Mouse (Mus musculus): ENCODE measurements around the gene Xrcc1. TPM values are rescaled to one million over a fixed set of nuclear protein-coding genes. Genes with fewer than 3 reads are reported as not detected.
A peak's percentile ranks its signal among the peaks of the same experiment; 100 is the strongest.

Xrcc1 gene
- polyA plus RNA-seq, 1 experiment from 2014 or later = 71.4 TPM

DNA sequence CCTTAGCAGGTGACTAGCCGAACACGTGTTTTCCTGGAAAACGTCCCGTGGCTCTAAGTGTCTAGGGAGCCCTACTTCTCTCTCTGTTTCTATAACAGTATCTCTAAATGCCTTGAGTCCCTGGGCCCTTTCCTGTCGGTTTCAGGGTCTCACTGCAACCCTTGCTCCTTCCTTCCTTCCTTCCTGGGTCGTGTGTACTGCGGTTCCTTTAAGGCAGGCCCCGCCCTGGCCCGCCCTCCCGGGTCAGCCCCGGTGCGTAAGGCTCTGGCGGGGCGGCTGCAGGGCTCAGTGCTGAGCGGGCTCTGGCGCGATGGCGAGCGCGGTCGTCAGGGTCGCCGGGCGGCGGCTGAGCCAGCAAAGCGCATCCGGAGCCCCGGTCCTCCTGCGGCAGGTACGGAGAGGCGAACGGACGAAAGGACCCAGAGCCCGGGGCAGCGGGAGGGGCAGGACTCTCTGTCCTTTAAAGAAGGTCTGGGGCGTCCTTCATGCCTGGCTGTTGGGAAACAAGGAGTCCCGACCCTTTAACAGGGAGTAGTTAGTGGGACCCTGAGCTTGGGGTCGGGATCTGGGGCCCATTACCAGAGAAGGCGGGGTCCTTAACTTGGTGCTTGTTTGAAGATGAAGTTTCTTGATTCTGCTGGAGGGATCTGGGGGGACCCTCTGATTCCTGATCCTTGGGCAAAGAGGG lies 47.7 kb downstream of the Xrcc1 start:
- WGBS = 3% methylated on average over 39 of the region's 39 CpGs
- ATAC-seq = peak; percentile 95
- no peaks in the 10 kb centered on the region for H3K9me3 ChIP-seq
- H3K4me1 ChIP-seq (replicated peaks) = peaks cover 25% of the 10 kb centered on the region
- H3K4me2 ChIP-seq (replicated peaks) = peak overlapping the region; percentile 63
- H3K27ac ChIP-seq = no peak overlapping the region
- no peaks in the 10 kb centered on the region for H3K36me3 ChIP-seq
- peak overlapping the region; percentile 71 for H3K9ac ChIP-seq (replicated peaks)
- H3K27me3 ChIP-seq = peaks cover 16% of the 10 kb centered on the region
- peak overlapping the region; percentile 54 for H3K4me3 ChIP-seq (replicated peaks)

DNA sequence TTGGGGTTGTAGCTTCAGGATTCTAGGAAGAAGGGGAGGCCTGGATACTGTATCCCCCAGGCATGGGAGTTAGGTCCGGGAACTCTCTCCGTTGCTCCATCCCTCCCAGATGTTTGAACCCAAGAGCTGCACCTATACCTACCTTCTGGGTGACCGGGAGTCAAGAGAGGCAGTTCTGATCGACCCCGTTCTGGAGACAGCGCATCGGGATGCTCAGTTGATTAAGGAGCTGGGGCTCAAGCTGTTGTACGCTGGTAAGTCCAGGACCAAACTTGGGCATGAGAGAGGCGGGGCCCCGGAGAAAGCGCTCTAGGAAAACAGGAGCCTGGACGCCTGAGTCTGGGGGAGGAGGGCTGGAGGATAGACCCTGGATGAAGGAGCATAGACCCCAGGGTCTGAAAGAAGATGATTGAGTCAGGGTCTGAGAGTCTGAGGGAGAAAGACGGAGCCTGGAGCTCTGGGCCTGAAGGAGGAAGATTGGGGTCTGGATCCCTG lies 48.3 kb downstream of the Xrcc1 start:
- Histone ChIP-seq H3K4me3 (replicated peaks) (peak overlapping the region; percentile 54), H3K36me3 (no peaks in the 10 kb centered on the region), H3K9me3 (no peaks in the 10 kb centered on the region), H3K27me3 (peaks cover 16% of the 10 kb centered on the region), H3K27ac (no peak overlapping the region), H3K4me2 (replicated peaks) (peak overlapping the region; percentile 63), H3K9ac (replicated peaks) (peak overlapping the region; percentile 71), H3K4me1 (replicated peaks) (peaks cover 25% of the 10 kb centered on the region)
- WGBS = under 1% methylated on average over 13 of the region's 13 CpGs
- ATAC-seq = peak; percentile 29; the same call in 1 of the 2 replicates

- H3K9me3 ChIP-seq = no peaks in the 10 kb centered on the region
- H3K4me3 ChIP-seq (replicated peaks) = no peak overlapping the region
- no peak overlapping the region for H3K9ac ChIP-seq (replicated peaks)
- peaks cover 25% of the 10 kb centered on the region for H3K4me1 ChIP-seq (replicated peaks)
- H3K27ac ChIP-seq = no peak overlapping the region
- 79% methylated on average over 2 of the region's 2 CpGs for WGBS
- H3K27me3 ChIP-seq = peaks cover 16% of the 10 kb centered on the region
- H3K36me3 ChIP-seq = no peaks in the 10 kb centered on the region
- no peak for ATAC-seq
- H3K4me2 ChIP-seq (replicated peaks) = no peak overlapping the region
Observed at GRCm38 (mm10) chr7:24595464-24595863, 49.4 kb downstream of the Xrcc1 start.

GRCm38 (mm10) chr7:24598121-24598520 lies 52.0 kb downstream of the Xrcc1 start:
- ATAC-seq = no peak
- no peaks in the 10 kb centered on the region for H3K36me3 ChIP-seq
- WGBS = 76% methylated on average over 4 of the region's 4 CpGs
- H3K4me2 ChIP-seq (replicated peaks) = no peak overlapping the region
- H3K9me3 ChIP-seq = no peaks in the 10 kb centered on the region
- H3K27me3 ChIP-seq = peaks cover 16% of the 10 kb centered on the region
- no peak overlapping the region for H3K4me3 ChIP-seq (replicated peaks)
- H3K9ac ChIP-seq (replicated peaks) = no peak overlapping the region
- H3K27ac ChIP-seq = no peak overlapping the region
- peaks cover 27% of the 10 kb centered on the region for H3K4me1 ChIP-seq (replicated peaks)

GRCm38 (mm10) chr7:24599211-24600067 lies 53.4 kb downstream of the Xrcc1 start:
- H3K9me3 ChIP-seq = no peaks in the 10 kb centered on the region
- no peak overlapping the region for H3K4me2 ChIP-seq (replicated peaks)
- peaks cover 15% of the 10 kb centered on the region for H3K4me1 ChIP-seq (replicated peaks)
- ATAC-seq = no peak
- H3K9ac ChIP-seq (replicated peaks) = no peak overlapping the region
- H3K4me3 ChIP-seq (replicated peaks) = no peak overlapping the region
- peaks cover 14% of the 10 kb centered on the region for H3K27me3 ChIP-seq
- 75% methylated on average over 15 of the region's 15 CpGs for WGBS
- no peak overlapping the region for H3K27ac ChIP-seq
- H3K36me3 ChIP-seq = no peaks in the 10 kb centered on the region

DNA sequence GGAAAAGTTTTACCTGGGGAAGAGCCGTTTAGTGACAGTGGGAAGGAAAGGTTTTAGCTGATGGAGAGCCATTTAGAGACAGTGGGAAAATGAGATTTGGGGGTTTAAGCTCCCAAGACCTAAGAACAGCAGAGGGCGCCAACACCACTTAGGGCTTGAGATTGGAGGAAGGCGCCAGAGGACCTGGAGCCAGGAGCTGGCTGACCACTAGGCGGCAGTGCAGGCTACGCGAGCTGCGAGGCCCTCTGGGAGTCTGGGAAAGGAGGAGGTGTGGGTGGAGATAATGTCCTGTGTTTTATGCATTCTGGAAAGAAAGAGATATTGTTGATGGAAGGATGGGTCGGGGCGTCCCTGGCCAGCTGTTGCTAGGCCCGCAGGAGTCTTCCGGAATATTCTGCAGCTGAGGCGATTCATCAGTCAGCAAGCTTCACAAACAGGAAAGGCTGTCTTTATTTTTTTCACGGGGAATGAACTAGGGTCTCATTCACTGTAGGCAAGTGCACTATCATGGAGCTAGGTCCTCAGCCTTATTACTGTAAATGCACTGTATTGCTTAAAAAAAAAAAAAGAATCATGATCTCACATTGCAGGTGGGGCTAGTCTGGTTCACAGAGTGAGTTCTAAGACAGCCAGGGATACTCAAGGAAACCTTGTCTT lies 55.0 kb downstream of the Xrcc1 start:
- no peaks in the 10 kb centered on the region for H3K9me3 ChIP-seq
- peak overlapping the region; percentile 45 for H3K4me2 ChIP-seq (replicated peaks)
- no peaks in the 10 kb centered on the region for H3K36me3 ChIP-seq
- no peaks in the 10 kb centered on the region for H3K27me3 ChIP-seq
- H3K4me3 ChIP-seq (replicated peaks) = peak overlapping the region; percentile 18; the same call in 1 of the 2 replicates
- H3K9ac ChIP-seq (replicated peaks) = peak overlapping the region; percentile 37; the same call in 1 of the 2 replicates
- H3K4me1 ChIP-seq (replicated peaks) = peaks cover 9% of the 10 kb centered on the region; the same call in 1 of the 2 replicates
- peak overlapping the region; percentile 27; the same call in 1 of the 2 replicates for H3K27ac ChIP-seq
- peak; percentile 93 for ATAC-seq
- WGBS = 5% methylated on average over 13 of the region's 13 CpGs

GRCm38 (mm10) chr7:24605561-24605960 lies 59.5 kb downstream of the Xrcc1 start:
- Histone ChIP-seq H3K9ac (replicated peaks) (no peak overlapping the region), H3K4me3 (replicated peaks) (no peak overlapping the region), H3K4me2 (replicated peaks) (no peak overlapping the region), H3K9me3 (no peaks in the 10 kb centered on the region), H3K27me3 (peaks cover 15% of the 10 kb centered on the region), H3K36me3 (no peaks in the 10 kb centered on the region), H3K4me1 (replicated peaks) (peaks cover 13% of the 10 kb centered on the region), H3K27ac (no peak overlapping the region)
- whole genome bisulfite sequencing = 89% methylated on average over 7 of the region's 7 CpGs
- no peak for ATAC-seq

DNA sequence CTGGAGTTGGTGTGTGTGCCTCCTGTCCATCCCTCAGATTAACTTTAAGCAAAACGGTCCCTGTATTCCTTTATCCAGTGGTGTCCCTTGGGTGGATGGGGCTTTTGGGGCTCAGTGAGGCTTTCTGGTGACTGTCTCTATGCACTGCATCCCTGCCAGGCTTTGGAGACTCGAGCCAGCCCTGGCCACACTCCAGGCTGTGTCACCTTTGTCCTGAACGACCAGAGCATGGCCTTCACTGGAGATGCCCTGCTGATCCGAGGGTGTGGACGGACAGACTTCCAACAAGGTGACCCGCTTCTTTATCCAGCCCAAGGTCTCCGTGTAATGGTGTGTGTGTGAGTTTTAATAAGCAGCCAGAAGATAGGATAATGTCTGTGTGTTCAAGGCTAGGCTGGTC lies 60.0 kb downstream of the Xrcc1 start:
- Histone ChIP-seq H3K27me3 (peaks cover 20% of the 10 kb centered on the region), H3K9me3 (no peaks in the 10 kb centered on the region), H3K27ac (no peak overlapping the region), H3K4me2 (replicated peaks) (no peak overlapping the region), H3K9ac (replicated peaks) (no peak overlapping the region), H3K4me3 (replicated peaks) (no peak overlapping the region), H3K4me1 (replicated peaks) (peaks cover 18% of the 10 kb centered on the region), H3K36me3 (no peaks in the 10 kb centered on the region)
- no peak for ATAC-seq
- WGBS = 74% methylated on average over 7 of the region's 7 CpGs

DNA sequence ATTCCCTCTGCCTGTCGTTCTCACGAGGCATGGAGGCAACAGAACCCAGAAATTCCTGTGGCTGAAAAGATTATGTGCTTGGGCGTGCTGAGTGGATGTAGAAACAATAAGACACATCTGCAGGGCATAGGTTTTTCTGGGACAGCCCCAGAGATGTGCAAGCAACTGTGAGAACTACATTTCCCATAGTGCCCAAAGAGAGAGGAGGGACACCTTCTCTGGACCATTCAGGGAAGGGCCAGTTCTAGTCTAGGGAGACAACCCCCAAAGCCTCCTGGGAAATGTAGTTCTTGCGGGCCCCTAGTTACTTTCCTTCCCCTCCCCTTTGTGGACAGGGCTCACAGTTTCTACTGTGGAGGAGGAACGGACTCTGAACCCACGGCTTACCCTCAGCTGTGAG lies 61.9 kb downstream of the Xrcc1 start:
- Histone ChIP-seq H3K36me3 (no peaks in the 10 kb centered on the region), H3K4me1 (replicated peaks) (peaks cover 23% of the 10 kb centered on the region), H3K9me3 (no peaks in the 10 kb centered on the region), H3K27ac (no peak overlapping the region), H3K9ac (replicated peaks) (no peak overlapping the region), H3K4me3 (replicated peaks) (no peak overlapping the region), H3K27me3 (peaks cover 40% of the 10 kb centered on the region), H3K4me2 (replicated peaks) (no peak overlapping the region)
- WGBS = 49% methylated on average over 6 of the region's 6 CpGs
- ATAC-seq = peak; percentile 85

GRCm38 (mm10) chr7:24608561-24608960 lies 62.5 kb downstream of the Xrcc1 start:
- H3K36me3 ChIP-seq = no peaks in the 10 kb centered on the region
- H3K4me3 ChIP-seq (replicated peaks) = no peak overlapping the region
- H3K9ac ChIP-seq (replicated peaks) = no peak overlapping the region
- 75% methylated on average over 8 of the region's 8 CpGs for WGBS
- H3K4me2 ChIP-seq (replicated peaks) = no peak overlapping the region
- H3K27ac ChIP-seq = no peak overlapping the region
- H3K27me3 ChIP-seq = peaks cover 45% of the 10 kb centered on the region
- ATAC-seq = no peak
- H3K9me3 ChIP-seq = no peaks in the 10 kb centered on the region
- H3K4me1 ChIP-seq (replicated peaks) = peaks cover 25% of the 10 kb centered on the region

- no peak within 1 kb of the TSS for H3K9ac ChIP-seq (replicated peaks)
- peaks cover 47% of the 10 kb centered on the region for H3K27me3 ChIP-seq
- no peak within 1 kb of the TSS for H3K27ac ChIP-seq
- H3K4me3 ChIP-seq (replicated peaks) = peak within 1 kb of the TSS; percentile 32
- H3K36me3 ChIP-seq = no peaks in the 10 kb centered on the region
- H3K9me3 ChIP-seq = no peaks in the 10 kb centered on the region
- 3% methylated on average over 27 of the region's 27 CpGs for WGBS
- ATAC-seq = 0 out of 2 replicates have a peak, but pooled peaks have one; percentile 12
- H3K4me2 ChIP-seq (replicated peaks) = peak within 1 kb of the TSS; percentile 52
- H3K4me1 ChIP-seq (replicated peaks) = peaks cover 25% of the 10 kb centered on the region
Observed at GRCm38 (mm10) chr7:24610144-24610878, 64.2 kb downstream of the Xrcc1 start, which contains the start of gene Phldb3. Gene Phldb3 (plus strand): TSS chr7:24610763.

Measured in midbrain, embryonic 13.5 days (tissue).